Mouse (Mus musculus) testis, adult 2 months (tissue): ENCODE data around the gene Il17ra. TPM values are rescaled to one million over a fixed set of nuclear protein-coding genes. Genes with fewer than 3 reads are reported as not detected.

Experiments
- H3K27ac ChIP-seq: fragments of 200-500 bp; 2 replicates; pipeline ENCODE4 v1.5.1; 2012; ENCODE audit warnings: low read depth, low read length; ENCODE audit not compliant: control insufficient read depth, insufficient read depth
- H3K27me3 ChIP-seq: fragments of 200-500 bp; 2 replicates; pipeline ENCODE4 v1.6.1; 2012; ENCODE audit warnings: mild to moderate bottlenecking, low read length, moderate library complexity; ENCODE audit not compliant: control insufficient read depth, insufficient read depth
- H3K36me3 ChIP-seq: fragments of 200-500 bp; 2 replicates; pipeline ENCODE4 v1.6.1; 2012; ENCODE audit warnings: mild to moderate bottlenecking, low read length; ENCODE audit not compliant: control insufficient read depth, insufficient read depth
- H3K4me1 ChIP-seq: fragments of 200-500 bp; 2 replicates; pipeline ENCODE4 v1.6.1; 2012; ENCODE audit warnings: low read length; ENCODE audit not compliant: control insufficient read depth, insufficient read depth
- H3K4me3 ChIP-seq: fragments of 200-500 bp; 2 replicates; pipeline ENCODE4 v1.5.1; 2012; ENCODE audit warnings: low read depth, mild to moderate bottlenecking, low read length, moderate library complexity, mixed read lengths; ENCODE audit not compliant: control insufficient read depth
- CTCF ChIP-seq: fragments of 200-500 bp; IDR thresholded peaks from 2 replicates; pipeline ENCODE4 v1.5.1; 2012; ENCODE audit warnings: low read depth, mild to moderate bottlenecking, inconsistent platforms, low read length, moderate library complexity; ENCODE audit not compliant: control insufficient read depth, insufficient read depth, insufficient replicate concordance
- POLR2A ChIP-seq: fragments of 200-500 bp; IDR thresholded peaks from 2 replicates; pipeline ENCODE4 v1.6.1; 2012; ENCODE audit warnings: low read depth, mild to moderate bottlenecking, inconsistent platforms, low read length, moderate library complexity; ENCODE audit not compliant: control insufficient read depth
- polyA plus RNA-seq: library from polyadenylated mRNA; depleted of rRNA; stranded (reverse); fragments of >200 nt; gene quantifications from 2 replicates; pipeline ENCODE4 v1.2.3, GENCODE M21; 2012

Gene Il17ra
- polyA plus RNA-seq, 1 experiment = 4.6 TPM

DNA sequence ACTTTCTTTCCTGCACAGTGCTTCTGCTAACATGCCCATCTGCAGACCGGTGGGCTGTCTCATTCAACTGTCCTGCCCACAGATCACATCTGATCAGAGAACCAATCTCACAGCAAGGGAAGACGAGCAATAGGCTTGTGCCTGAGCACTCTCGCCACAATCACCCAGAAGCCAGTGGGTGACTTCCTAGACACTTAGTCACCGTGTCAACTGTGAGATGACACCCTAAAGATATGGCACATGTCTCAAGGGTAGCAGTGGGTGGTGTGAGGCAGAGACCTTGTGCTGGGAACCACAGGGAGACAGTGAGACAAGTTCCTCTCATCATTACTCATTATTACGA is 10.0 kb upstream of the Il17ra start:
- TF ChIP-seq CTCF (no peak), POLR2A (no peak)
- no peak overlapping the region for H3K4me3 ChIP-seq
- peaks cover 5% of the 10 kb centered on the region; the same call in 1 of the 2 replicates for H3K4me1 ChIP-seq
- no peaks in the 10 kb centered on the region for H3K27me3 ChIP-seq
- H3K27ac ChIP-seq = no peak overlapping the region
- no peaks in the 10 kb centered on the region for H3K36me3 ChIP-seq

DNA sequence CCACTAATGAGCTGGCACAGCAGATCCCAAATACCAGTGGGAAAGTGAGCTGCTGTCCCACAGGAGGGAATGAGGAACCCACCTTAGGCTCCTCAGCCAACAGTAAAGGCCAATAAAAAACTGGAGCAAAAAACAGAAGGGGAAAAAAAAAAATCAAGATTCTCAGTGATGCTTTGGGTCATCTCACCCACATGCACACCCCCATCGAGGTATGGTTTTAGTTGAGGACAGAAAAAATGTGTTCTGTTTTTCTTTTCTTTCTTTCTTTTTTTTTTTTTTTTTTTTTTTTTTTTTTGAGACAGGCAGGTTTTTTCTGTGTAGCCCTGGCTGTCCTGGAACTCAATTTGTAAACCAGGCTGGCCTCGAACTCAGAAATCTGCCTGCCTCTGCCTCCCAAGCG is 9.5 kb upstream of the Il17ra start:
- TF ChIP-seq CTCF (no peak), POLR2A (no peak)

DNA sequence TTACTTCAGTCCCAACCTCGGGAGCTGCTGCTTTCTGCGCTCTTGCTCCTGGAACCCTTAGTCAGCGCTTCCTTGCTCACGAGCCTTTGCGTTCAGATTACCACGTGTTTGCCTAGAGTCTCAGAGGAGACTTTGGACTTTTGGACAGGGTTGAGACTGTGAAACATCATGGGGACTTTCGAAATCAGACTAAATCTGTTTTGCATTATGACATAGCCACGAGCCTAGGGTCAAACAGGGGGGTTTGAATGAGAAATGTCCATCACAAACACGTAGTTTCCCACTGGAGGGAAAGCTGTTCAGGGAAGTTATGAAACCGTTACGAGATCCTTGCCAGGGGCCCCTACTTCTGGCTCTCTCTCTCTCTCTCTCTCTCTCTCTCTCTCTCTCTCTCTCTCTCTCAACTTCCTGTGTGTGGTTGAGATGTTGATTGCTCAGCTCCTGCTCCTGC is 8.4 kb upstream of the Il17ra start:
- Histone ChIP-seq H3K36me3 (no peaks in the 10 kb centered on the region), H3K4me1 (peaks cover 5% of the 10 kb centered on the region; the same call in 1 of the 2 replicates), H3K4me3 (peak overlapping the region; percentile 25), H3K27me3 (no peaks in the 10 kb centered on the region), H3K27ac (no peak overlapping the region)
- TF ChIP-seq POLR2A = no peak
- TF ChIP-seq CTCF = no peak

More for the DNA sequence above, 9.5 kb upstream of the Il17ra start:
- H3K4me3 ChIP-seq = no peak overlapping the region
- H3K36me3 ChIP-seq = no peaks in the 10 kb centered on the region
- H3K27ac ChIP-seq = no peak overlapping the region
- H3K27me3 ChIP-seq = no peaks in the 10 kb centered on the region
- H3K4me1 ChIP-seq = peaks cover 5% of the 10 kb centered on the region; the same call in 1 of the 2 replicates

DNA sequence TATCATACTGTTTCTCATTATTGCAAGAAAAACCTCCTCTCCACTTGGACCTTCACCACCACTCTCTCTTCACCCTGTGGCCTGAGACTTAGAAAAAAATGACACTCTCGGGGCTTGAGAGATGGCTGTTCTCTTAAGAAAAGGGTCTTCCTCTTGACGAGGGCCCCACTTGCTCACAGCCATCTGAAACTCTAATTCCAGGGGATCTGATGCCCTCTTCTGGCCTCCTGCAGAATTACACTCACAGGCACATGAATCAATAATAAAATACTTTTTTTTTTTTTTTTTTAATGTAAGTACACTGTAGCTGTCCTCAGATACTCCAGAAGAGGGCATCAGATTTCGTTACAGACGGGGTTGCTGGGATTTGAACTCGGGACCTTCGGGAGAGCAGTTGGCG is 6.0 kb upstream of the Il17ra start:
- H3K27ac ChIP-seq = no peak overlapping the region
- H3K36me3 ChIP-seq = no peaks in the 10 kb centered on the region
- no peak overlapping the region for H3K4me3 ChIP-seq
- TF ChIP-seq CTCF (0 out of 2 replicates have a peak, but pooled peaks have one; percentile 2), POLR2A (no peak)
- H3K4me1 ChIP-seq = peaks cover 5% of the 10 kb centered on the region; the same call in 1 of the 2 replicates
- H3K27me3 ChIP-seq = no peaks in the 10 kb centered on the region

DNA sequence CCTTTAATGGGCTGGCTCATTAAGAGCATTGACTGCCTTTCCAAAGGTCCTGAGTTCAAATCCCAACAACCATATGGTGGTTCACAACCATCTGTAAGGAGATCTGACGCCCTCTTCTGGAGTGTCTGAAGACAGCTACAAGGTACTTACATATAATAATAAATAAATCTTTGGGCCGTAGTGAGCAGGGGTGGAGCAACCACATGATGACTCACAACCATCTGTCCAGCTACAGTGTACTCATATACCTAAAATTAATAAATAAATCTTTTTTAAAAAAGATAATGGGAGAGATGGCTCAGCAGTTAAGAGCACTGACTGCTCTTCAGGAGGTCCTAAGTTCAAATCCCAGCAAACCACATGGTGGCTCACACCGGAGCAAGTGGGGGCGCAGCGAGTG is 5.3 kb upstream of the Il17ra start:
- Histone ChIP-seq H3K27me3 (no peaks in the 10 kb centered on the region), H3K36me3 (no peaks in the 10 kb centered on the region), H3K27ac (no peak overlapping the region), H3K4me1 (peaks cover 5% of the 10 kb centered on the region; the same call in 1 of the 2 replicates), H3K4me3 (no peak overlapping the region)
- TF ChIP-seq POLR2A (no peak), CTCF (no peak)

DNA sequence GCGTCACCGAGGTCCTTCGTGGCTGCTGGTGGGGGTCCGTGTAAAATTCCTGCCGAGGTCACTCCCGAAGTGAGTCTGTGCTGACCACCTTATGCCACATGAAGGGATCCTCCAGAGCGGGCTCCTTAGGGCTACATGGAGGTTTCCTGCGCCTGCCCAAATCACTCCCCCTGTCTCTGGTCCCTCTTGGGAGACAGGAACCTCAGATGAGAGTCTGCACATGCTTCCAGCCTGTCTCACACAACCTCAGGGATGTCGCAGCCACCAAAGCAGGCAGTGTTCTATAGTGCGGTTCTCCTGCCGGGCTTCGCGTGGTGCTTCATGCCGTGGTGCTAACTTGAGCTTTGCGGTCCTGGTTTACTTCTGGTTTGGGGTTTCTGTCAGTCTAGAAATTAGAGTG is 1.8 kb upstream of the Il17ra start:
- Histone ChIP-seq H3K4me3 (no peak overlapping the region), H3K4me1 (peaks cover 10% of the 10 kb centered on the region), H3K27ac (no peak overlapping the region), H3K36me3 (no peaks in the 10 kb centered on the region), H3K27me3 (no peaks in the 10 kb centered on the region)
- no peak for TF ChIP-seq POLR2A
- no peak for TF ChIP-seq CTCF

DNA sequence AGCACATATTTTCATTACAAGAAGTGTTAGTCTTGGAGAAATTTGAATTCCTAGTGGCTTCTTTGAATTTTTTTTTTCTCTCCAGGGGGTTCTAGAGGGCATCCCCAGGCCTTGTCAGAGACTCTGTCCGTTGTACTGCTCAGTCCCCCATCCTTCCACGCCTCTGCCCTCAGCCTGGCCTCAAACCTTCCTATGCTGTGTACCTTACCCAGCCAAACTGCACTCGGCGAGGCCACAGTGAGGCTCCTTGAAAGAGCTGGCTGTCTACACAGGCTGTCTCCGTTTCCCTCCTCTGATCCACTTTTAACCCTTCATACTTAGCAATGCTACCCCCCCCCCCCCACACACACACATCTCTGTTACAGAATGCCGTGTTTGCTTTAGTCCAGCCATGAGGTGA is 796 bp upstream of the Il17ra start:
- no peaks in the 10 kb centered on the region for H3K36me3 ChIP-seq
- H3K27ac ChIP-seq = no peak overlapping the region
- H3K4me3 ChIP-seq = no peak overlapping the region
- peaks cover 10% of the 10 kb centered on the region for H3K4me1 ChIP-seq
- TF ChIP-seq POLR2A = no peak
- no peak for TF ChIP-seq CTCF
- no peaks in the 10 kb centered on the region for H3K27me3 ChIP-seq

DNA sequence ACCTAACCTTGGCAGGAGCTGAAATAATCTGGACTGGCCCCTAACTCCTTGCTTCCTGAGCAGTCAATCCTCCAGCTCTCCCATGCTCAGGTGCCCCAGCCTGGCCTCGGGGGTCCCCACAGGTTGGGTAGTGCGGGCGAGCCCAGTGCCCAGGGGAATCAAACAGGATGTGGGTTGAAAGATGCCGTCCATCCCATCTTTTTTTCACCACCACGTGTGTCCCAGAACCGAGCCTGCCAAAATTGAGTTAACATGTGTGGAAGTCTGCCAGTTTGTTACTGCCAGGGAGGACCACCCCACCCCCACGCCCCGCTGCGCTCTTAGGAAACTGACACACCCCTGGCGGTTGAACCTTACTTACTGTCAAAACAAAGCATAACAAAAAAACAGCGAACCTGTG is 837 bp downstream of the Il17ra start:
- H3K4me3 ChIP-seq = peak overlapping the region; percentile 88
- H3K4me1 ChIP-seq = peaks cover 10% of the 10 kb centered on the region
- H3K27ac ChIP-seq = 0 out of 2 replicates have a peak overlapping the region, but pooled peaks have one; percentile 7
- H3K36me3 ChIP-seq = no peaks in the 10 kb centered on the region
- H3K27me3 ChIP-seq = no peaks in the 10 kb centered on the region
- no peak for TF ChIP-seq CTCF
- no peak for TF ChIP-seq POLR2A
